Mouse (Mus musculus) cerebellum, adult 11-12 months (tissue): ENCODE results near the gene Ate1.
A peak's percentile ranks its signal among the peaks of the same experiment; 100 is the strongest.
"Not testable (repeated sequence)": the region's sequence is repeated elsewhere in the genome, so short reads cannot be mapped to it uniquely, and the experiment has no call there.

Experiments
- DNase-seq: peaks from one replicate; pipeline ENCODE4 v3.0.0; 2022

The Ate1 gene

DNA sequence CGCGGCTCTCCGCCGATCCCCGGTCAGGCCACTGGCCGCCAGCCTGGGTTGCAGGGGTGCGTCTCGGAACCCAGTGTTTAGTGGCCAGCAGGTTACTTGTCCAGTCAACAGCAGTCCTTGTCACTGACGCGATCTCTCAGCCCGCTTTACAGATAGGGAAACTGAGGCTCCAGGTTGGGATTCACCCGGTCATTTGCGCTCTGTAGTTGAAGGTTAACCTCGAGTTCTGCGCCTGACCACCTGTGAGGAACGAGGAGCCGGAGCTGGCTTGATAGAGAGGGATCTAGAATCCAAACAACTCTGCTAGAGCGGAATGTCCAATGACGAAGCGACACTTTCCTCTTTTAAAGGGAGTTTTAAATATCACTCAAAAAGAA lies at the start of gene Ate1:
TSS of gene Ate1 (minus strand) at position 321 of the 377 bp plus-strand sequence.
- DNase-seq: no peak

GRCm38 (mm10) chr7:130568783-130569436 lies 48.7 kb upstream of the Ate1 start:
- no peak for DNase-seq

DNA sequence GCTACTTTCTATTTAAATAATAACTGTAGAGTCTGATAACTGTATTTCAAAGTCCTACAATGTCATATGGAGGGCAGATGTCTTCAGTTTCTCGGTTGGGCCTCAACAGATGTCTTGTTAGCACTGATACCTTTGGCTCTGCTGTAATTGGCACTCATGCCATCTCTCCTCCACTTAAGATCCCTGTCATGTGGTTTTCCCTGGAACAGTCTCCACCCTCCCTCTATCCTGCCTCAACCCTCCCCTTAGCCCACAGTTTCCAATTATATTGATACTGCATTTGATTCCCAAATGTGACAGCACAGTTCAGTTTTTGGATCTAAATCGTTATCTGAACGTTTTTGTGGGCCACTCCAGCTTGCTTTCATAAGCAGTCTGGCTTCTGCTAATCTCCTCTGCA lies 44.4 kb upstream of the Ate1 start:
- no peak for DNase-seq

- no peak for DNase-seq
Measured at GRCm38 (mm10) chr7:130563880-130564279, 43.7 kb upstream of the Ate1 start.

GRCm38 (mm10) chr7:130563276-130563675 lies 43.1 kb upstream of the Ate1 start:
- DNase-seq: no peak

DNA sequence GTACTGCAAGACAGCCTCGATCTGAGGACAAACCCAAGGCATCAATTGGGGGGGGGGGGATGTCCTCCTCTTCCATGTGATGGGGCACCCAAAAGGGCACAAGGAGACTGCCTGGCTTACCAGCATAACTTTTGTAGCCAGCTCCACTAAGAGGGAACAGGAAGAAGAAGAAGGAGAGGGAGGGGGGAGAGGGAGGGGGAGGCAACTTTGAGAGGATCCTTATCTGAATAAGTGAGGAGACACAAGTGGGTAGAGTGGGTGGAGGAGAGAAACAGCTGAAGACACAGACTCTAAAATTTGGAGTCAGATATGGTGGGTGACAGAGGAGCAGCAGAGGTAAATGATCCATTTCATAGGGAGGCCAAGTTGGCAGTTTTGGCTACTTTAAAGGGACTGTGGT lies 40.8 kb upstream of the Ate1 start:
- DNase-seq: no peak

DNA sequence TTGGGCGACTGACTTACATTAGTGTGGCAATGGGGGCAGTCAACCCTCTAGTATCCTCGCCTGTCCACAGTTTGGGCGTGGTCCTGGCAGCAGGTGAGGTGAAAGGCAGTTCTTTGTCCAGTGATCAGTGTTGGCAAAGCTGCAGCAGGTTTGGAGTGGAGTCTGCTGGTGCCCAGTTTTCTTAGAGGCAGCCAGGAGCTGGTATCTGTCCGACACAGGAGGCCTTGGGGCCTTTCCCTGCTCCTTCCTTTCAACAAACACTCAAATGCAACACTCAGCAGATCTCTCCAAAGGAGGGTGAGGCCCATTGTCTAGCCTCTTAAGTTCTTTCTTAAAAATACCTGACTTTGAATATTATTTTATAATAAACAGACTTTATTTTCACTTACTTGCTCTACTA lies 38.4 kb upstream of the Ate1 start:
- DNase-seq: no peak

DNA sequence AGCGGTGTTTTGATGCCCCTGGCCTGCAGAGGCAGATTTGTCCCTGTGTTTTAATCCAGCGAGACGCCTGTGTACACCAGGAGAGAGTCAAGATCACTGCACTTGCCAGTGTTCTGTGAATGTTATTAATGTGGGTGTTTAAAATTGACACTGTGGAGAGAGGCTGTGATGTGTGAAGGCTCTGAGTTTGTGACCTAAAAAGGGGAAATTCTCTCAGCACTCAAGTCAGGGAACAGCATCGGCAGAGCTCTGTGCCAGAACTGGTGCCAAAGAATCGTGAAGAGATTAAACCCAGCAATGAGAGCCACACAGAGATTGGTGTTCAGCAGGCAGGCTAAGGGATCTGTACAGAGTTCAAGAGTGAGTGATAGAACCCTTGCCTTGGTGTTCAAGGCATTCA lies 35.4 kb upstream of the Ate1 start:
- no peak for DNase-seq

DNA sequence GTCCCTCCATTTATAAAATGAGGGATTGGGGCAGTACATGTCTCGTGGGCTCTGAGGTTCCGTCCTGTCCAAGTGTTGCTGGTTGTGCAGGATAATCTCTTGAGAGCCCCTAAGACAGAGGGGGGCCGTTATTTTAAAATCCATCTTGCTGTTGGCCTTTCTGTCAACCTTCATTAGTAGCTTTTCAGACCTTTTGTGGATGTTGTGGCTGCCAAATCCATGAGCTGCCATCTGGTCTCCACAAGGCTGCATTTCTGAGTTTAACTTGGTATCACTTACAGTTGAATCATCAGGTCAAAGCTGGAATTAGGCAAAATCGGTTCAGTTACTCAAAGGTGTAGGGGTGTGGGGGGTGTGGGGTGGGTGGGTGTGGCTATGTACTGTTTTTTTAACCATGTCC lies 33.2 kb upstream of the Ate1 start:
- DNase-seq: peak; percentile 73

GRCm38 (mm10) chr7:130552780-130553179 lies 32.6 kb upstream of the Ate1 start:
- peak; percentile 87 for DNase-seq

- no peak for DNase-seq
Measured at GRCm38 (mm10) chr7:130547635-130548175, 27.5 kb upstream of the Ate1 start.

DNA sequence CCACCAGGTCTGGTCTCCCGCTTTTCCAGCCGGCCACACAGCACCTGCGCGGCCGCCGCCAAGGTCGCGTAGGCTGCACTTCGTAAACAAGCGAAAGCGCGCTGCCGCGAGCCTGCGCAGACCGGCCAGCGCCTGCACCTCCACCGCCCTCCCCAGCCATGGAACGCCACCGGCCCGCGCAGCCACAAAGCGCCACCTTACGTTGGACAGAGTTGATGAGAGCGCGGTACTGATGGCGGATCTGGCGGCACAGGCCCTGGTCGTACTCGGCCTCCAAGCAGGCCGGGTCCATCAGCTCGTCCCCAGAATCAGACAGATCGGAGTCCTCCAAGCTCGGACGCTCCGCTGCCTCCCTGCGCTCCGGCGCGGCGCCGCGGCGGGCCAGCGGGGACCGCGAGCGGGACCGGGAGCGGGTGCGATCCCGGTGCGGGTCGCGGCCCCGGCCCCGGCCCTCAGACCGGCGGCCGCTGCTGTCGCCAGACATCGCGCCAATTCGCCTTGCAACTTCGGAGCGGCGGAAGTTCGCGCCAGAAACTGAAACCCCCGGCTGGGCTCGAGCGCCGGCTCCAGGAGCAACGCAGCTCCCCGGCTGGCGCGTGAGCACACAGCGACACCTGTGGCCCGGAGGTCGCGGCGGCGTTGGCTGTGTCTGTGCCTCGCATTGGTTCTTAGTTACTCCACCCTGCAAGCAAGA lies 26.8 kb upstream of the Ate1 start:
- peak; percentile 94 for DNase-seq

DNA sequence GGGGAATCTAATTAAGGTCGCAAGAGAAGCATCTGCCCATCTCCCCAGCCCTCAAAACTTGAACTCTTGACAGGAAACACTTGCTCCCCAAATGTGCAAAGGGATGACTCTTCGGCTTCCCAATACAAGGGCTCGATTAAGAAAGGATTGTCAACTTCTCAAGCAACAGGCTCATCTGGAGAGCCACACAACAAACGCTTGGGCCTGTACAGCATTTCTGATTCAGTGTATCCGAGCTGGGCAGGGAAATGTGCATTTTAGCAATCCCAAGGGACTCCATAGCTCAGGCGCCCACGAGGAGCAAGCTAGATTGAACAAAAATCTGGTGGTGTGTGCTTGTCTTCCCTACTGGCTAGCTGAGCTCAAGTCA lies 26.2 kb upstream of the Ate1 start:
- no peak for DNase-seq

DNA sequence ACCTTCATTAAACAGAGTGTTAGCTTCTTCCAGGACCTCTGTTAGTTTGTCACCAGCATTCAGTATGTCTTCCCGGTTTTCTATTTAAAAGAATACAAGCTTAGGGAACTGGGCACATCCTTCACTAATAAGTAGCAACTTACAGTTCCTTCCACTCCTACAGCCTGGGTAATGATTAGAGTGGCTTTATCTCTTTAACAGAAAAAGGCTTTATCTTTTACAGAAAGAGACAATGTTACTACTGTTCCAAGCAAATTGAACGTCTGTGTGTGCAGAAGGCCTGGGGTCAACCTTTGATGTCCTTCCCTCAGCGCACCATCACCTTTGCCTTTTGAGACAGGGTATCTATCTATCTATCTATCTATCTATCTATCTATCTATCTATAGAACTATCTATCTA lies 25.7 kb upstream of the Ate1 start:
- no peak for DNase-seq

DNA sequence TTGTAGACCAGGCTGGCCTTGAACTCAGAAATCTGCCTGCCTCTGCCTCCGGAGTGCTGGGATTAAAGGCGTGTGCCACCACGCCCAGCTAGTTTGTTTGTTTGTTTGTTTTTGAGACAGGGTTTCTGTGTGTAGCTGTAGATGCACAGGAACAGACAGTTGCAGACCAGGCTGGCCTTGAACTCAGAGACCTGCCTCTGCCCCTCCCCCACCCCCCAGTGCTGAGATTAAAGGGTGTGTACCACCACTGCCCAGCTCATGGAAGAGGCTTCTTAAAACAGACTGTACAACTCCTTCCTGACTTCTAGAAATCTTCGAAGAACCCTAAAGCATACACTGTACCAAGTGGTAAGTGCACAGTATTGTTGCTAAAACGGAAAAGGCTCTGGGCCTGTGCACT lies 25.2 kb upstream of the Ate1 start:
- DNase-seq: no peak

DNA sequence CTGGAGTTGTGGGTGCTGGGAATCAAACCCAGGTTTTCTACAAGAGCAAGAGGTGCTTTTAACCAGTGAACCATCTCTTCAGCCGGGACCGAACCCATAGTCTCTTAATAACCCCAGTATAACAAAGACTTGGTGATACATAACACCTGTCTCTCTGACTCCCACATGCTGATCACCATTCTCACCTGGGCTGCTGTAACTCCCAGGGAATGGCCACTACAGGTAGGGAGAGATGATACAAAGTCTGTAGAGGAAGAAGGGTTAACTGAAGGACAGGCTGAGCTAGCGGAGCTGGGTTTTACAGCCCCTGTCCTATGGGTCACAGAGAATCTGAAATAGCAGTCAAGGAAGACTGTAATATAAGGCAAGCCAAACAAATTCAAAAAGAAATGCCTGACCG lies 23.0 kb upstream of the Ate1 start:
- no peak for DNase-seq

- no peak for DNase-seq
Measured at GRCm38 (mm10) chr7:130540176-130540575, 20.0 kb upstream of the Ate1 start.

GRCm38 (mm10) chr7:130537068-130537467 lies 16.9 kb upstream of the Ate1 start:
- no peak for DNase-seq

- DNase-seq: no peak
Measured at GRCm38 (mm10) chr7:130535174-130535573, 15.0 kb upstream of the Ate1 start.

DNA sequence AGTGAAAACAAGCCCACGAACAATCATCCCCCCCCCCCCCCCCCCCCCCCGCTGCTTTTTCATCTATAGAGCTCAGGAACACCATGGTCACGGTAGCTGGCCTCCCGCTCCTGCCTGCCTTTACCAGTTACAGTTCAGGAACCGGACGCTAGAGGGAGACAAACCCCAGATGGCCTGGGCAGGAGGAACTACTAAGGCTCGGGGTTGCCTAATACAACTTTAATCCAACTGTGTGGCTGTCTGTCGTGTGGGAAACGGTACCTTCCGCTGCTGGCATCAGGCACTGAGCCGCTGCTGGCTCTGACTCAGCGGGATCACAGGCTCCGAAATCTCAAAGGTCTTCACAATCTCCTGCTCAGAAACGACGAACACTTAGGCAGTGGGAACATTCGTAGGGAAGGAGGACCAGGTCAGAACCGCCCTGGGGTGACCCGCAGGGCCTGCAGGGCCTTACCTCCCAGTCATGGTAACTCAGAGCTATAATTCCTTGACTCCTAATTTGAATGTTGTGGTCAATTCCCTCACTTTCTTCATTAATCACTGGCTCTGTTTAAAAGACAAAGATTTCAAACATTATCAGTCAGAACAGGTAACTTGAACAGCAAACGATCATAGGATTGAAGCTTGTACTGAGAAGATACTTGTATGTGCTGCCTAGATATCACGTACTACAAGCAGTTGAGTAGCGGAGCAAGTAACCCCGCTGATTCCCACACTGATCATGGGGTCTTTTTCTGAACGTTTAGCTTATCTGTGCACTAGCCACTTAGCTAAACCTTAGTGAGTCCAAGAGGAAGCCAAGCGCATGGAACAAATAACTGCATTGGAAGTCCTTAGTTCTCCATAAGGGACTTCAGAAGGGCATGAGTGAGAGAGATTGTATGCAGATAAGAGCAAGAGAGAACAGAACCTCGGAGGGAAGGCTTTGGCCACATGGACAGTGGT lies 13.4 kb upstream of the Ate1 start:
- DNase-seq: peak; percentile 81

- DNase-seq: not testable (repeated sequence)
Measured at GRCm38 (mm10) chr7:130531138-130531537, 11.0 kb upstream of the Ate1 start.

DNA sequence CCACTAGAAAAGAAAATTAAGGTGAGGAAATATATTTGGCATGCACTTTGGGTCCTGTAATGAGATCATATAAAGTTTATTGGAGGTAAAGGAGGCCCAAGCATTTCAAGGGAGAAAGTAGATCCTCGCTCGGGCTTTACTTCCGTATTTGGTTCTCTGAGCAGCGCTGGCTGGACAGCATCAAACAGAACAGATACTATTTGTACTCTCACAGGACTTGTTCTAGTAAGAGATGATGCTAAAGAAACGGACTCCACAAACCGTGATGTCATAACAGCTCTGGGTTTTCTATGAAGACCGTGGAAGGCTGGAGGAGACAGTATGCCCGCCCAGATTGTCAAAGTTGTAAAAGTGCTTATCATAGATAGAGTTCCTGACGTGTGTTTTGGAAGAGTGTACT lies 7.1 kb upstream of the Ate1 start:
- no peak for DNase-seq

DNA sequence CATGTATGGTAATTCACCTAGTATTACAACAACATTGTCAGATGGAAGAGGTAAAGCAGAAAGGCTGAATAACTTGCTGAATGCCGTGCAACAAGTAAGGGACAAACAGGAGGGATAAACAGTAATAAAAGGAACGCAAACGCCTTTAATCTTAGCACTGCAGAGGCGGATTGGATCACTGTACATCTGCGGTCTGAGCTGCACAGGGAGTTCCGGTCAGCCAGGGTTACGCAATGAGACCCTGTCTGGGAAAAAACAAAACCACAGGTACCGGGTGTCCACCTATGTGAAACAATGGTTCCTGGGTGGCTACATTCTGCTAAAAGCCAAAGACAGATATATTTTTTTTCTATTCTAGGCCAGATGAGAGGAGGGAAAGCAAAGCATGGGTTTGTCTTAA lies 3.3 kb upstream of the Ate1 start:
- no peak for DNase-seq
